Mouse (Mus musculus): ENCODE results near the gene Gjb5.

The Gjb5 gene

DNA sequence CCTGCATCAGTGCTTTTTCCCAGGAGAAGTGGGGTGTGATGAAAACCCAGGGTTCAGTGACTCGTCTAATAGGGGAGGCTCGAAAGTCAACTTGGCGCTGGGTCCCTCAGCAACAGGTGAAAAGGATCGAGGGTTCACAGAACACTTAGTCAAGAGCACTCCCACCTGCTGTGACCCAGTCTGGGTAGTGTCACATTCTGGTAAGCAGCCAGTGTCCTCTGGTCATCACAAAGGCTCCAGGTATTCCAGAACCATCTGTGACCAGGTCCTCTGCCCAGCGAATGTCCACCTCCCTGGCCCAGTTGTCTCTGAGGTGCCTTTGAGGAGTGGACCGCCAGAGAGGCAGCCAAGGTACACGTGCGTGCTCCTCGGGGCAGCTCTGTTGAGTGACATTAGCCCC is 46.4 kb downstream of the Gjb5 start:
- DNase-seq (ENCODE audit: low spot score): no peak

- DNase-seq (ENCODE audit: low spot score): no peak
Observed at GRCm38 (mm10) chr4:127306915-127307314, 51.1 kb downstream of the Gjb5 start.
